Mouse (Mus musculus): ENCODE measurements around the gene Camk1d. TPM values are rescaled to one million over a fixed set of nuclear protein-coding genes. Genes with fewer than 3 reads are reported as not detected.

The Camk1d gene
- polyA plus RNA-seq, 1 experiment = 58.0 TPM

DNA sequence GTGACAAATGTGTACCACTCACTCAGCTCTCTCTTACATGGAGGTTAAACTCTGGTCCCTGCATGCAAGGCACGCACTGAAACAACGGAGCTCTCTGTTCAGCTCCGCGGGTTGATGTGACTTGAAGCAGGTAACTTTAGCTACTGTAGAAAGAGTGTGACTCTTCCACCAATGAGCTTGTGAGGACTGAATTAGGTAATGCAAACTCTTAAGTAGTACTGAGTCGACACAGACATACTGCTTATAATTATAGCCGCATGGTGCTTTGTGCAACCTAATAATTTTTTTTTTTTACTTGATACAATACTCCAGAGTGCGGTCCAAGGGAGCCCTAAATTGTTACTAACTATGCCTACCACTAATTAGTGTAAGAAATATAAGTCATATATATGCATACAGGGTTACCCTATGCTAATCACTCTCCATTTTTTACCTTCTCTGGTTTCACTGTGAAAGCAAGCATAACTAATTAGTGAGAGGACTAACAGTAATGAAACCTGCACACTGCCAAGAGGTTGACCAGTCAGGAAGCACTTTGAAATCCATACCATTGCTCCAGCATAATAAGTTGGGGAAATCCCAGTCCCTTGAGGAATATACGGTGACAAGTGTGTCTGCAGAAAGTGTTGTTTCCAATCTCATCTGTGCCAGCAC lies 125.9 kb downstream of the Camk1d start:
- TF ChIP-seq CTCF (IDR thresholded peaks at IDR 0.05; ENCODE audit: insufficient read depth, low read depth, low read length) (no peak), POLR2A (IDR thresholded peaks at IDR 0.05; ENCODE audit: insufficient read depth, low read depth, low read length) (no peak)
- Histone ChIP-seq H3K27ac (ENCODE audit: insufficient read depth, low read depth, low read length) (no peak overlapping the region), H3K4me1 (ENCODE audit: control insufficient read depth, insufficient read depth, low read length) (peaks cover 6% of the 10 kb centered on the region; the same call in 1 of the 2 replicates), H3K4me3 (ENCODE audit: insufficient read depth, low read depth, low read length) (no peak overlapping the region)
- 60% methylated on average over 8 of the region's 8 CpGs for WGBS

DNA sequence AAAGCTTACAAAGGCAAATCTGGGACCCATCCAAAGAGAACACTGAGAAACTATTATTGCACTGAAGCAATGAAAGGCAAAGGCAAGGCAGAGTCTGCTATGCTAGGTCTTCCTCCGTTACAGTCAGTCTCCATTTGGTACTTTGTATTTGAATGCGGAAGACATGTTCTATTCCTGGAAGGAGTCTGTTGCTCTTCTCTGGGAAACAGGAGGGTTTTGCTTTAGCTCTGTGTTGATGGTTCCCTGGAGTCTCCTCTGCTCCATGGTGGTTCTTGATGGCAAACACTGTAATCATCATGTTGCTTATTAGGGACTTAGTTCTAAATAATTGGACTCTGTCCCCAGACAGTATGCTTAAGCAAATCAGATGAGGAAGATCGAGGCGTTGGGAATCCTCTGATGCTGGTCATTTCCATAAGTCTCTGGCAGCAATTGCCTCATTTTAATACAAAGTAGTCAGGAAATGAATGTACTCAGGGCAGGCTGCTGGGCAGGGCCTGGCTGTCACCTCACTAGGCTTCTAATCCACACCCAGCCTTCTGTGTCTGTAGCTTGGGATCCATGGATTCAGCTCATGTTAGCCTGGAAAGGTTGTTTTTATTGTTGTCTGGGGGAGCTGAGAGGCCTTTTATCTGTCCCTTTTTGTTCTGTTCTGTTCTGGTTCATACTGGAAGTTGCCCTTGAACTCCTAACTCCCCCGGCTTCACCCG lies 129.8 kb downstream of the Camk1d start:
- H3K4me1 ChIP-seq (ENCODE audit: control insufficient read depth, insufficient read depth, low read length) = peaks cover 3% of the 10 kb centered on the region; the same call in 1 of the 2 replicates
- 42% methylated on average over 6 of the region's 6 CpGs for WGBS
- TF ChIP-seq CTCF (IDR thresholded peaks at IDR 0.05; ENCODE audit: insufficient read depth, low read depth, low read length) (no peak), POLR2A (IDR thresholded peaks at IDR 0.05; ENCODE audit: insufficient read depth, low read depth, low read length) (no peak)
- H3K27ac ChIP-seq (ENCODE audit: insufficient read depth, low read depth, low read length) = no peak overlapping the region
- no peak overlapping the region for H3K4me3 ChIP-seq (ENCODE audit: insufficient read depth, low read depth, low read length)

DNA sequence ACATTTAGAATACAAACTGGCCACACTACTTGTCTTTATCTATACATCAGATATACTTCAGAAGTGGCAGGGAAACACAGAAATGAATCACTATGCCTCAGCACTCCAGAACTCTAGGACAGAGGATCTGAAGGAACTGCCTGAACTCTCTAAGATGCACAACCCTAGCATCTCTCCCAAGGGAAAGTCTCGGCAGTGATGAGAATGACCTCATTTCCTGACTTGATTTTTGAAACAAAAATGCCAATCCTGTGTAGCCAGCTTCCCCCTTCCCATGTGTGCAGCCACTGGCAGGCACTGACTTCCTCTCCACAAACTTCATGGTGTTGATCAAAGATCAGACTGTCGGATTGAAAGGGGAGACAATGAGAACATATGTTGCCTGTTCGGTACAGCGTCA lies 134.9 kb downstream of the Camk1d start:
- H3K4me1 ChIP-seq (ENCODE audit: control insufficient read depth, insufficient read depth, low read length) = peaks cover 9% of the 10 kb centered on the region
- no peak overlapping the region for H3K4me3 ChIP-seq (ENCODE audit: insufficient read depth, low read depth, low read length)
- 82% methylated on average over 4 of the region's 4 CpGs for WGBS
- no peak overlapping the region for H3K27ac ChIP-seq (ENCODE audit: insufficient read depth, low read depth, low read length)
- TF ChIP-seq POLR2A (IDR thresholded peaks at IDR 0.05; ENCODE audit: insufficient read depth, low read depth, low read length) (no peak), CTCF (IDR thresholded peaks at IDR 0.05; ENCODE audit: insufficient read depth, low read depth, low read length) (no peak)

DNA sequence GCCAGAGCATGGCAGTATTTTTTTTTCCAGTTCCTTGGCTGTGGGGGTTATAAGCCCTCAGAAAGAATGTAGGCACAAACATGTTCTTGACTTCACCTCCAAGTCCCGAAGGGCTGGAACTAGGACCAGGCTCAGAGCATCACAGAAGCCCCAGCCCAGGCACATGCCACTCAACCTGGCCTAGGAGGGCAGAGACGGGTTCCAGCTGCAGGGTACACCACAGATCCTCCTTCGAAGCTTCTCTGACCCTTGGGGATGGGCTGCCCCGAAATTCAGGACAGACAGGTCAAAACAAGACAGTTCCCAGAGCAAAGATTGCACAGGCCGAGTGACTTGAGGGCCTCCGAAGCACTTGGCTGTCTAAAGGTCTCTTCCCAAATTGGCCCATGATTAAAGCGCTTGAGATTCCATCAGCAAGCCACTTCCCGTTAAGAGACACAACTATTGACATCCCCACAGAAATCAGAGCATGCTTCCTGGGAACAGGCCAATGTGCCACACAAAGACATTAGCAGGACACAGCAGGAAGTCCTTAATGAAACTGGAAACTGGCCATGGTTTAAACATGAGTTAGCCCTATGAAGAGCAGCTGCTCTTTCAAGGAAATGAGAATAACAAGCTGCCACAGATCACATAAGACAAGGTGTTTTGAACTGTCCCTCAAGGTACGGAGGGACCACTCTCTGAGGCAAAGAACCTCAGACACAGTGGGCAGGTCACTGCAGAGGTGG lies 136.8 kb downstream of the Camk1d start:
- H3K27ac ChIP-seq (ENCODE audit: insufficient read depth, low read depth, low read length) = no peak overlapping the region
- peaks cover 9% of the 10 kb centered on the region for H3K4me1 ChIP-seq (ENCODE audit: control insufficient read depth, insufficient read depth, low read length)
- no peak for TF ChIP-seq CTCF (IDR thresholded peaks at IDR 0.05; ENCODE audit: insufficient read depth, low read depth, low read length)
- TF ChIP-seq POLR2A (IDR thresholded peaks at IDR 0.05; ENCODE audit: insufficient read depth, low read depth, low read length) = no peak
- no peak overlapping the region for H3K4me3 ChIP-seq (ENCODE audit: insufficient read depth, low read depth, low read length)
- 54% methylated on average over 9 of the region's 9 CpGs for WGBS

DNA sequence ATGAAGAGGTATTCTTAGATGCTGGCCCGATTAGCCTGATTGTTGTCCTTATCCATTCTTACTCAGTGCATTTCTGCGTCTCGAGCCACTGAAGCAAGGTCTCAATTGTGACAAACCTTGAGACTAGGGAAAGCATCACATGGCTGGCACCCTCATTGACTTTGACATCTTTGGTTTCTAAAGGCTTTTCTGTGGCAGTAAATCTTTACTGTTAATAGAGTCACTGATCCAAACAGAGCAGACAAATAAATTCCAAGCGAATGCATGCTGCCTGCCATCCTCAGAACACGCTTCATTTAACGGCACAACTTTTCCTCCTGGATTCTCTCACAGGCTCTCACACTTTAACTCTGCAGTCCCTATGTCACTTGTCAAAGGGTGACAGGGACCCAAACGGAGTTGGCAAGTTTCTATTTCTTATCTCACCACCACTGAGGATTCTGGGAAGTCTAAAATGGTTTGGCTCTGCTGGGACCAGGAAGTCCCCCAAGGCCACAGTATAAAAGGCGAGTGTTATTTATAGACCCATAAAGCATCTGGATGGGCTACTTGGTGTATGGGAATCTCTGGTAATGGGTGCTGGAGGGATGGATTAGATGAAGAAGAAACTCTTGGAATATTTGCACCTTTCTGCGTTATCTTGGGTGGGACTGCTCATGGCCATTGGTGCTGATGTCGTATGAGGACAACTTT lies 141.9 kb downstream of the Camk1d start:
- H3K4me1 ChIP-seq (ENCODE audit: control insufficient read depth, insufficient read depth, low read length) = peaks cover 2% of the 10 kb centered on the region; the same call in 1 of the 2 replicates
- WGBS = 73% methylated on average over 10 of the region's 10 CpGs
- TF ChIP-seq CTCF (IDR thresholded peaks at IDR 0.05; ENCODE audit: insufficient read depth, low read depth, low read length) = no peak
- no peak for TF ChIP-seq POLR2A (IDR thresholded peaks at IDR 0.05; ENCODE audit: insufficient read depth, low read depth, low read length)
- no peak overlapping the region for H3K27ac ChIP-seq (ENCODE audit: insufficient read depth, low read depth, low read length)
- no peak overlapping the region for H3K4me3 ChIP-seq (ENCODE audit: insufficient read depth, low read depth, low read length)

DNA sequence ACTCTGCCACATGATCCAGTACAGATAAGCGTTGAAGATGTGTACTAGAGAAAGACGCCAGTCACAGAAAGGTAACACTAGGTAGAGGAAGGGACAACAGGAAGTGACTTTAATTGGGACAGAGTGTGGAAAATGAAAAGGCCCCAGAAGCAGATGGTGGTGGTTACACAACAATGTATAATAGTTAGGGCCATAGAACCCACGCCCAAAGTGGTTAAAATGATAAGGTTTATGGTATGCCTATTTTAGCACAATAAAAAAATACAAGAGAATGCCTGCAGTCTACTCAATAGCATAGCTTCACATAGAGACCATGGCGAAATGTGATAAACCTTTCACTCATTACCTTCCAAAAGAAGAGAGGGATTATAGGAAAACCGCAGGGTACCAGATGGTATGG lies 147.7 kb downstream of the Camk1d start:
- WGBS = 93% methylated on average over 5 of the region's 5 CpGs
- TF ChIP-seq CTCF (IDR thresholded peaks at IDR 0.05; ENCODE audit: insufficient read depth, low read depth, low read length) (no peak), POLR2A (IDR thresholded peaks at IDR 0.05; ENCODE audit: insufficient read depth, low read depth, low read length) (no peak)

DNA sequence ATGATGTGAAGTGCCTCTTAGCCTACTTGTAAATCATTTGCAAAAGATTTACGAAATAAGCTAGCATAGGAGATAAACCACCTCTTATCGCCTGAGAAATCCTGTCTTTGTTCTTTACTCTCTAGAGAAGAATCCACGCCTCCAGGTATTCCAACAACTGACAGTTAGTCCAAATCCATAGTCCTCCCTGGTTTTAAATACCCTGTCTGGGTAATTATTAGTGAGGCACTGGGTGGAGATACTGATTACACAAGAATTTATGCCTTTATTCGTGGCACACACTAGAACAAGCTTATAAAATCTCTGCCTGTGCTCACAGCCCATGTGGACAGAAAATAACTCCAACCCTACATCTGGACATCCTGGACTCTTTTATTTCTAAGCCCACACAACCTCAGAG lies 150.6 kb downstream of the Camk1d start:
- peaks cover 3% of the 10 kb centered on the region; the same call in 1 of the 2 replicates for H3K4me1 ChIP-seq (ENCODE audit: control insufficient read depth, insufficient read depth, low read length)
- H3K27ac ChIP-seq (ENCODE audit: insufficient read depth, low read depth, low read length) = no peak overlapping the region
- H3K4me3 ChIP-seq (ENCODE audit: insufficient read depth, low read depth, low read length) = no peak overlapping the region
- WGBS = 59% methylated on average over 4 of the region's 4 CpGs
- TF ChIP-seq POLR2A (IDR thresholded peaks at IDR 0.05; ENCODE audit: insufficient read depth, low read depth, low read length) (no peak), CTCF (IDR thresholded peaks at IDR 0.05; ENCODE audit: insufficient read depth, low read depth, low read length) (no peak)

More for the DNA sequence above, 147.7 kb downstream of the Camk1d start:
- Histone ChIP-seq H3K4me1 (ENCODE audit: control insufficient read depth, insufficient read depth, low read length) (peaks cover 3% of the 10 kb centered on the region; the same call in 1 of the 2 replicates), H3K27ac (ENCODE audit: insufficient read depth, low read depth, low read length) (no peak overlapping the region), H3K4me3 (ENCODE audit: insufficient read depth, low read depth, low read length) (no peak overlapping the region)

DNA sequence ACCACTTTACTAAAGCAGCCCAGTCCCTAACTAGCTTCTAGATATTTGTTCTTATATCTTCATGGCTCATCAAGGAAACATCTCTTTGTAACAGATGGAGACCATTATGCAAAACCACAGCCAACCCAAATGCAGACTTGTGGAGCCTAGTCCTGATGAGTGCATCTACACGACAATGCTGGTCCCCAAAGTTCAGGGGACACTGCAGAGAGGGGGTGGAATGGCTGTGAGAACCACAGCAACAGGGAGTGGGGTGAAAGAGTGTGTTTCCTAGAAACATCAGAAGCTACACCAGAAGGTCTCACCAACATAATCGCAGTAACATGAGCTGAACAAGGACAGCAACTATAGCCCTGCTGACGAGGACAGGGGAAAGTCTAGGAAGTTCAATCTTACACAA lies 152.9 kb downstream of the Camk1d start:
- 92% methylated on average over 3 of the region's 3 CpGs for WGBS
- Histone ChIP-seq H3K4me1 (ENCODE audit: control insufficient read depth, insufficient read depth, low read length) (peaks cover 3% of the 10 kb centered on the region; the same call in 1 of the 2 replicates), H3K4me3 (ENCODE audit: insufficient read depth, low read depth, low read length) (no peak overlapping the region), H3K27ac (ENCODE audit: insufficient read depth, low read depth, low read length) (no peak overlapping the region)
- TF ChIP-seq POLR2A (IDR thresholded peaks at IDR 0.05; ENCODE audit: insufficient read depth, low read depth, low read length) (no peak), CTCF (IDR thresholded peaks at IDR 0.05; ENCODE audit: insufficient read depth, low read depth, low read length) (no peak)
